Mouse (Mus musculus) embryonic facial prominence, embryonic 10.5 days (tissue): ENCODE measurements at regions not wholly inside any gene's neighbourhood (a gene's known extent, or its start where the extent isn't known, plus 50 kb on each side); places are given as distances from the start of the nearest gene placed in this dataset.
A peak's percentile ranks its signal among the peaks of the same experiment; 100 is the strongest.

Source experiments
- DNase-seq: peaks from one replicate; pipeline ENCODE4 v3.0.0-alpha.2; 2017; ENCODE audit warnings: low spot score
- H3K27ac ChIP-seq: fragments of 300-500 bp; sonication (generic); replicated peaks from 2 replicates; pipeline ENCODE4 v1.5.1; 2016; ENCODE audit warnings: mild to moderate bottlenecking
- H3K27me3 ChIP-seq: fragments of 300-500 bp; sonication (generic); replicated peaks from 2 replicates; pipeline ENCODE4 v1.6.1; 2016; ENCODE audit warnings: low read depth, mild to moderate bottlenecking; ENCODE audit not compliant: poor library complexity, severe bottlenecking
- H3K36me3 ChIP-seq: fragments of 300-500 bp; sonication (generic); replicated peaks from 2 replicates; pipeline ENCODE4 v1.6.1; 2016; ENCODE audit warnings: mild to moderate bottlenecking, moderate library complexity
- H3K4me1 ChIP-seq: fragments of 300-500 bp; sonication (generic); 2 replicates; pipeline ENCODE4 v1.6.1; 2016
- H3K4me3 ChIP-seq: fragments of 300-500 bp; sonication (generic); 2 replicates; pipeline ENCODE4 v1.5.1; 2016; ENCODE audit warnings: mild to moderate bottlenecking, moderate library complexity
- H3K9me3 ChIP-seq: fragments of 300-500 bp; sonication (generic); 2 replicates; pipeline ENCODE4 v1.6.1; 2016; ENCODE audit warnings: mild to moderate bottlenecking
- WGBS: fragments of 180-500 bp; shearing (Covaris S2); methylation state at CpG from one replicate; pipeline ENCODE4 v1.1.7; 2016; 5-methylcytosine and 5-hydroxymethylcytosine counted together

DNA sequence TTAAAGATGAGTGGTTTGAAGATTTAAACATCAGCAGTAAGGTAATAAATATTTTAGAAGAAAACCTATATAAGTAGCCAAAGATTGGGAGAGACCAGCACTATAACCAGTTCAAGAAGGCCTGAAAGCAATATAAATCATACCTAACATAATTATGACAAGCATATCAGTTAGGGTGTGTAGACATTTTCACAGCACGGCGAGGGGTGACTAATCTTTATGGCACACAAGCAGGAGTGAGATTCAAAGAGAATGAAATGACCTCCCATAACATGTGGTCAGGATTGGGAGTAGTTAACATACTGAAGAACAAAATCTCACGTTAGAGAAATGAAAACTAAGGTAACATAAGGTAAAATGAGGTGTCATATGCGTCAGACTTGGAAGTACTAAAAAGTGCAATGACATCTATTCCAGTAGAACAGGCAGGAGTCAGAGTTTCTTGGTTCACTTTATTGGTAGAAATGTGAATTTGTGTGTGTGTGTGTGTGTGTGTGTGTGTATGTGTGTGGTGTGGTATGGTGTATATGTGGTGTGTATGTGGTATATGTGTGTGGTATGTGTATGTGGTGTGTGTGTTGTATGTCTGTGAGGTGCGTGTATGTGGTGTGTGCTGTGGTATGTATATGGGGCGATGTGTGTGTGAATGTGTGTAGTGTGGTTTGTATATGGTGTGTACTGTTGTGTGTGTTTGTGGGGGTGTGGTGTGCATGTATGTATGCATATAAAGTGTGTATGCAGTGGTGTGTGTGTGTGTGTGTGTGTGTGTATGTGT, 262.0 kb upstream of the Slc30a5 start:
- Histone ChIP-seq H3K36me3 (no peaks in the 10 kb centered on the region), H3K4me3 (no peak overlapping the region), H3K9me3 (no peaks in the 10 kb centered on the region), H3K27me3 (no peaks in the 10 kb centered on the region), H3K4me1 (no peaks in the 10 kb centered on the region), H3K27ac (no peak overlapping the region)
- WGBS, result 89% methylated on average over 6 of the region's 6 CpGs
- DNase-seq, result no peak

DNA sequence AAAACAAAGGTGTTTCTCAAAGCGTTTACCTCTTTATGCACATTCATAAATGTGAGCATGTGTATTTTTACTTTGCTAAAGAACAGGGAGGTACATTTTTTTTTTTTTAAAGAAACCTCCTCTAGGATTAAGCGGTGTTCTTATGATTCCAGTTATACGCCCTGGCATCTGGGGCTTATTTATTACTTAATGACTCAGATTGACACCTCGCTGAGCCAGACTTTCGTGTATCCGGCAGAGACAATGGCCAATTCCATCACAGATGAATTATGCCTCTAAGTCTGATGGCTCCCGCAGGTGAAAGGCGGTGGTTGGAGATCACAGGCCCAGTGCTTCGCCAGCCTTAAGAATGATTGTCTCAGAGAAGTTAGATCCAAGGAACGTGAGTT, 259.5 kb upstream of the Slc30a5 start:
- no peak for DNase-seq
- Histone ChIP-seq H3K4me1 (no peaks in the 10 kb centered on the region), H3K27ac (no peak overlapping the region), H3K9me3 (no peaks in the 10 kb centered on the region), H3K27me3 (no peaks in the 10 kb centered on the region), H3K4me3 (no peak overlapping the region), H3K36me3 (no peaks in the 10 kb centered on the region)
- 92% methylated on average over 10 of the region's 10 CpGs for WGBS

DNA sequence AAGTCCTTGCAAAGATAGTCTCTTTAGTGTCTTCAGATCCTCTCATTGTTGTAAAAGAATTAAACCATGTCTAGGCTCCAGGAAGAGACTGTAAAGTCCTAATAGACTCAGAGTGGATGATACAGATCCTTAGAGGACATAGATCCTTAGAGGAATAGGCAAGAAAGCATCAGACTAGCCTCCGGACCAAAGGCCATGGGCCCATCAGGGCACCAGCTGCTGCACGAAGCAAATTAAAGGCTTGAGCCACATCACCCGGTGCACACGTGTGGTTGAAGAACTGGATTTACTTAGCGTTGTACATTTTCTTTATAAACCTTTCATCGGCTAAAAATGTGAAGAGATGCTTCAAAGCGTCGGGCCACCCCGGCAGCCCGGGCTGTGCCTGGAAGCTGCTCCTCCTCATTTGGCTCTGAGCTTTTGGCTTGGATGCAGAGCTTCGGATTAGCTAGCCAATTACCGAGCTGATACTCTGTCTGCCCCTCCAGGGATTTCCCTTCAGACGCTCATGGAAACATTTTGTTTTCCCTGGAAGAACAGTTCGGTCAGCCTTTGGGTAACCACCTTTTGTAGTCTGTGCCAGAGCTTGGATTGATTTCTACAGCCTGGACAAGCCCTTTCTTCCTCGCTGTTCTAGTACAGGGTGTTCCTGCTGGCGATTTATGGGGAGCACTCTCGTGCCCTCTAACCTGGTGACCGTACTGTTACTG, 259.0 kb upstream of the Slc30a5 start:
- no peak for DNase-seq
- H3K27ac ChIP-seq, result no peak overlapping the region
- no peaks in the 10 kb centered on the region for H3K36me3 ChIP-seq
- no peaks in the 10 kb centered on the region for H3K27me3 ChIP-seq
- H3K4me3 ChIP-seq, result no peak overlapping the region
- no peaks in the 10 kb centered on the region for H3K4me1 ChIP-seq
- WGBS, result 86% methylated on average over 18 of the region's 18 CpGs
- no peaks in the 10 kb centered on the region for H3K9me3 ChIP-seq

- Histone ChIP-seq H3K4me1 (no peaks in the 10 kb centered on the region), H3K27me3 (no peaks in the 10 kb centered on the region), H3K4me3 (no peak overlapping the region), H3K9me3 (no peaks in the 10 kb centered on the region), H3K36me3 (no peaks in the 10 kb centered on the region), H3K27ac (no peak overlapping the region)
- no peak for DNase-seq
Observed at GRCm38 (mm10) chr13:101085182-101085581, 252.0 kb upstream of the Slc30a5 start.

DNA sequence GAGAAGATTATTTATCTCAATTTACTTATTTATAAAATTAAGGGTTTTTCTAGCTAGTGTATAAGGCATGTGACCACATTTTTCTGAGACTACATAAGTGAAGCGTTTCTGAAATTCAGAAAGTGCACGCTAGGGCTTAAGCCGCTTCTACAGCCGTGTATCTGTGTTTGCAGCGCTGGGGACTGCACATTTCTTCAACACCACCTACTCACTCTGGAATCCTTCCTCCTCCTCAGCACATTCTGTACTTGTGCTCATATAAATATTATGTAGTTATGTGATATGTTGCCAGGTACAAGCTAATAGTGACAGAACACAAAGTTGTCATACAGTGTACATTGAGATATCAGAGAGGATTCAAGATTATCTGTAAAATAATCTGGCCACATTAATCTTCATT, 251.0 kb upstream of the Slc30a5 start:
- H3K9me3 ChIP-seq, result no peaks in the 10 kb centered on the region
- H3K4me1 ChIP-seq, result no peaks in the 10 kb centered on the region
- no peaks in the 10 kb centered on the region for H3K36me3 ChIP-seq
- H3K4me3 ChIP-seq, result no peak overlapping the region
- no peaks in the 10 kb centered on the region for H3K27me3 ChIP-seq
- DNase-seq, result no peak
- no peak overlapping the region for H3K27ac ChIP-seq
- 95% methylated on average over 5 of the region's 5 CpGs for WGBS

DNA sequence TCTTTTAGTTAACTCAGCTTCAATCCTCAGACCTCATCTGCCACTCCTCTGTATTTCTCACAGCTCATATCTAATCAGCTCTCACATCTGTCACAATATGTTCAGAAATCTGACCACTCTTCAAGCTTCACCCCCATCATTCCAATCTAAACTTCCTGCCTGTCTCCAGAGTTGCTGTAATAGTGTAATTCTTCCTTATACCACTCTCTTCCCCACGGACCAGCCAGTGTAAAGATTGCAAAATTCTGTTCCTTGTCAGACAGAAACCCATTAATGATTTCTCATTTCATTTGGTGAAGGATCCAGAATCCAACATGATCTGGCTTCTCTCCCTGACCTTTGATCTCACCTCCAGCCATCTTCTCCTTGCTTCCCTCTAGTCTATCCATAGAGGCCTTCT, 250.2 kb upstream of the Slc30a5 start:
- no peak for DNase-seq
- no peaks in the 10 kb centered on the region for H3K4me1 ChIP-seq
- no peak overlapping the region for H3K27ac ChIP-seq
- H3K27me3 ChIP-seq, result no peaks in the 10 kb centered on the region
- no peaks in the 10 kb centered on the region for H3K9me3 ChIP-seq
- no peak overlapping the region for H3K4me3 ChIP-seq
- no peaks in the 10 kb centered on the region for H3K36me3 ChIP-seq
- 76% methylated on average over 1 of the region's 1 CpGs for WGBS

DNA sequence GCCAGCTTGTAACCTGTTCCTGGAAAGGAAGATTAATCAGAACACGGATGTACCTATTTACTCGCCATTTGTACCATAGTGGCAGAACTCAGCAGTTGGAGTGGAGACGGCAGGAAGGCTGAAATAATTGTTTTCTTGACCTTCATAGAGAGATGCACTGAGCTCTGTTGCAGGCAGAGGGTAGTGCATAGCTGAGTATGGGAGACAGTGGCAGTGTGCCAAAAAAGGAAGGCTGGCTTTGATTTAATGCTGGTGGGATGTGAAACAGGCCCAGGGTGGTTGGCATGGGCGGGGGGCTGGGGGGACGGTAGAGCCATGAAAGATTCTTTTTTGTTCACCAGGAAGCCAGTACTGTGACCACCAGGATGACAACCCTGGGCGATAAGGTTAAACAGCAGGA, 235.3 kb upstream of the Slc30a5 start:
- WGBS, result 80% methylated on average over 6 of the region's 6 CpGs
- Histone ChIP-seq H3K27me3 (no peaks in the 10 kb centered on the region), H3K4me3 (no peak overlapping the region), H3K36me3 (no peaks in the 10 kb centered on the region), H3K9me3 (no peaks in the 10 kb centered on the region), H3K4me1 (no peaks in the 10 kb centered on the region), H3K27ac (no peak overlapping the region)
- DNase-seq, result no peak

- peaks cover 7% of the 10 kb centered on the region for H3K4me1 ChIP-seq
- no peaks in the 10 kb centered on the region for H3K9me3 ChIP-seq
- H3K36me3 ChIP-seq, result no peaks in the 10 kb centered on the region
- H3K27ac ChIP-seq, result peak overlapping the region; percentile 44; the same call in 1 of the 2 replicates
- peak; percentile 42 for DNase-seq
- no peak overlapping the region for H3K4me3 ChIP-seq
- no peaks in the 10 kb centered on the region for H3K27me3 ChIP-seq
- 48% methylated on average over 8 of the region's 8 CpGs for WGBS
Observed at GRCm38 (mm10) chr13:101062582-101062981, 229.4 kb upstream of the Slc30a5 start.

DNA sequence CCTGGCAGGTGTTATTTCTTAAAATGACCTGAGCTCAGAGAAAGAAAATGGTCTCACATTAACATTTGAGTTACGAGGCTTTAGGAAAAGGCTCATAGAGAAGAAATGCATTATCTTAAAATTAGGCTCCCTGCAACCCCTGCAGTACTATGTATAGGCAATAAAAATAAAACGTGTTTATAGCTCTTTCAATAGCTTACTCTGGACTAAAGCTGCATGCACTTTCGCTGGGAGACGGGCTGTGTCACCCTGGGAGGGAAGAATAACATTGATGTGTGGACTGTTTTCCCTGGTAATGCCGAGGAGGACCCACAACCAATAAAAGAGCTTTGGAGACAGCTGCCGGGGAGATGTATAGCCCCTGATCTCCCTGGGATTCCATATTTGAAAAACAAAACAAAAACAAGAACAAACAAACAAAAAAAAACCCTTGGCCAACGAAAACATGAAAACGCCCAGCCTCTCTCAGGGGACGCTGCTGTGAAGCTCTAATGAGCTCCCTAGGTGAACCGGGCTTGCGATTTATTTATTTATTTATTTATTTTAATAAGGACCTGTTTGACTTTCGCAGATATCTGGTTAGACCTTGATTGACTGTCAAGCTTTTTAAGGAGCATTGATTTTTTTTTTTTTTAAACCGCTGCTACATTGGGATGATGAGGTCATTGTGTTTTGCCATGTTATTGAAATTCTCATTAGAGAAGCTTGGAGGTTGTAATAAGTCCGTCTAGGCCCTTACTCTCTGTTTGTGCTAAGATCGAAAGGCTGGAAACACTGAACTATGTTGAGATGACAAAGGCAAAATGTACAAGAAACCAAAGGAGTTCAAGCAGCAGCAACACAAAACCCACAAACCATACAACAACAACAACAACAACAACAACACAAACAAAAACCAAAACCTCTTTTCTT, 228.3 kb upstream of the Slc30a5 start:
- Histone ChIP-seq H3K9me3 (no peaks in the 10 kb centered on the region), H3K36me3 (no peaks in the 10 kb centered on the region), H3K27ac (no peak overlapping the region), H3K4me3 (no peak overlapping the region), H3K4me1 (peaks cover 7% of the 10 kb centered on the region), H3K27me3 (no peaks in the 10 kb centered on the region)
- 76% methylated on average over 15 of the region's 15 CpGs for WGBS
- no peak for DNase-seq

- Histone ChIP-seq H3K27me3 (no peaks in the 10 kb centered on the region), H3K36me3 (no peaks in the 10 kb centered on the region), H3K27ac (no peak overlapping the region), H3K4me1 (no peaks in the 10 kb centered on the region), H3K4me3 (no peak overlapping the region), H3K9me3 (no peaks in the 10 kb centered on the region)
- 89% methylated on average over 1 of the region's 1 CpGs for WGBS
- no peak for DNase-seq
Observed at GRCm38 (mm10) chr13:101049511-101049910, 216.3 kb upstream of the Slc30a5 start.

DNA sequence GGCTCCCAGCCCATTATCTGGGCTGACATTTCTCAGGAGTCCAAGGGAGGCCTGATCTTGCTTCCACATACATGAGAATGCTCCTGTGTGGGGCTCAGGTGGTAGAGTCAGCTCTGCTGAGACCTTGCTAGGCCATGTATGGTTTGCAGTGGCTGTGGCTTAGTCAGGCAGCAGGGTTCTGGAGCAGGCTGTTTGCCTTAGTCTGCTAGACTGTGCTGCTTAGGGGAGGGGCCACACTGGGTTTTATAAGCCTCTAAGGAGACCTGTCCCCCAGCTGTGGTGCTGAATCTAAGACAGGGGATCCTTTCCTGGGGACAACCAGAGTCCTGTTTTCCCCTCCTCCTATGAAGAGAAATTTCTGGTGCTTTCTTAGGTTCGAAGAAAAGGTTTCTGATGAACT, 199.4 kb upstream of the Slc30a5 start:
- Histone ChIP-seq H3K36me3 (no peaks in the 10 kb centered on the region), H3K9me3 (no peaks in the 10 kb centered on the region), H3K27ac (no peak overlapping the region), H3K4me3 (no peak overlapping the region), H3K27me3 (no peaks in the 10 kb centered on the region), H3K4me1 (peaks cover 4% of the 10 kb centered on the region; the same call in 1 of the 2 replicates)
- peak; percentile 54 for DNase-seq
- 50% methylated on average over 1 of the region's 1 CpGs for WGBS

GRCm38 (mm10) chr13:101026043-101026442, 192.8 kb upstream of the Slc30a5 start:
- Histone ChIP-seq H3K9me3 (no peaks in the 10 kb centered on the region), H3K27me3 (no peaks in the 10 kb centered on the region), H3K4me1 (no peaks in the 10 kb centered on the region), H3K36me3 (no peaks in the 10 kb centered on the region), H3K27ac (no peak overlapping the region), H3K4me3 (no peak overlapping the region)
- no peak for DNase-seq
